Mouse (Mus musculus) embryo, embryonic 9.5 days (tissue): ENCODE results near the gene Kcnk6.
A peak's percentile ranks its signal among the peaks of the same experiment; 100 is the strongest.

Experiments used
- DNase-seq: peaks from one replicate; pipeline ENCODE4 v3.0.0-alpha.2; 2017; ENCODE audit errors: extremely low spot score

Gene Kcnk6

GRCm38 (mm10) chr7:29232247-29233013, at the start of gene Kcnk6:
Gene Kcnk6 (minus strand): TSS chr7:29232515.
- DNase-seq = no peak

DNA sequence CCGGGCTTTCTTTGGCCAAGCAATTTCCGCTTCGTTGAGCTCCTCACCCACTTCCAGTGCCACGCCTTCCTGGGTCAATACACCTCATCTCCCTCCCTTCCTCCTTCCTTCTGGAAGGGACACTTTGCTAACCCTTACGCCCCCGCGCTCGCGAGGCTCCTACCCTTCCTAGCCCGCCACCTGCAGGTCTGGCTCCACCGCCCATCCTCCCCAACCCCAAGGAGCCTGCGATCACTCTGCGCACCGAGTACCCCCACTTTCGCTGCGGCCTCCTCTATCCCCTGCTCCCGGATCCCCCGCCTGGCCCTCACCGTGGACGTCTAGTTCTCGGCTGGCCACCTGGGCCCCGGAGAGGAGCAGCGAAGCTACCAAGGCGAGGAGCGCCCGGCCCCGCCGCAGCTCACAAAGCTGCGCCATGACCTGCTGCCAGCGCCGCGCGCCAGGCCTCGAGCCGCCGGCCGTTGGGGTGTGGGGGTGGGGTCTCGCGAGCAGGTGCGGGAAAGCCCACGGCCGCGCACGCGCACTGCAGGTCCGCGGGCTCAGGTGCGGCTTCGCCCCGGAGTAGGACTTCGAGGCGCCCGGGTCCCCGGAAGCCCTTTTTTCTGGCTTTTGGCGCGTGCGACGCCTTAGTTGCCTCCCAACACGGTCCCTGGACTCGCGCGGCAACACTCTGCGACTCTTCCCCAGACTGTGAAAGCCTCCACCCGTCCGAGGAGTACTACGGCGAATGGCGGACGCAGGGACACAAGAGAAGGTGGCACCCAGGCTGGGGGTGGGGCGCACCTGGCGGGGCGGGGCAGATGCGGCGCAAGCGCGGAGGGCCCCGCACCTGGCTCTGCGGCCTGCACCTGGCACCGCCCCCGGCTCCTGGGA, 49.1 kb upstream of the Kcnk6 start, which contains the start of gene Spint2:
TSS of gene Spint2 (minus strand) at position 712 of the 873 bp plus-strand sequence.
- peak; percentile 63 for DNase-seq

- DNase-seq = no peak
These were observed 48.5 kb upstream of the Kcnk6 start for GRCm38 (mm10) chr7:29280801-29281200.

- no peak for DNase-seq
These were observed 47.6 kb upstream of the Kcnk6 start for GRCm38 (mm10) chr7:29279924-29280323.

DNA sequence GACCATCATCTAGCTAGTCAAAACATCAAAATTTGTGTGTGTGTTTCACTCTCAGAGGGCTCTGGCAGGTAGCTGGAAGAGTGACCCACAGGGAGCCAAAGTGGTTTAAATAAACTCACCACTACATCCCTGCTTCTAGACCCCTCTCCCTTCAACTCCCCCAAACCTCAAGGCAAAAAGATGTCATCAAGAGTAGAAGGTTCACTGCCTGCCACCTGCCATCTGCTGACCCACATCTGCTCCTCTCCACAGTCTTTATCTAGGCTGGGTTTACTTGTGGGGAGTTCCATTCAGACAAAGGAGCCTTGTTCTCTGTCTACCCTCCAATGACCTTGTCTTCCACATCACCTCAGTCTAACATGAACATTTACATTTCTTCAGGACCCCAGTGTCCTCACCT, 46.9 kb upstream of the Kcnk6 start:
- no peak for DNase-seq

DNA sequence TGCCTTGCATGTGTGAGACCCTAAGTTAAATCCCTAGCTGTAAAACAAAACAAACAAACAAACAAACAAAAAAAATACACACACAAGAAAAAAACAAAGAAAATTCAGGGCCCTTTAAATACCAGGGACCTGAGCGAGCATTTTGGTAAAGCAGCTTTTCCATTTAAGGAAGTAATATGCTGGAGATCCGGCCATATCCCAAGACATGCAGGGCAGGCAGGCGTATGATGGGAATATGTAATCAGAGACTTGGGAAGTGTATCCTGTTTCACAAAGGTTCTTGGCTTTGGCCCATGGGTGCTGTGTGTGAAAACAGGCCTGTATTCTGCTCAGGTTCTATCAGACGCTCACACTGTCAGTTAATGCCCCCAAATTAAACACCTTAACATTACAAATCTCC, 45.2 kb upstream of the Kcnk6 start:
- DNase-seq = no peak

DNA sequence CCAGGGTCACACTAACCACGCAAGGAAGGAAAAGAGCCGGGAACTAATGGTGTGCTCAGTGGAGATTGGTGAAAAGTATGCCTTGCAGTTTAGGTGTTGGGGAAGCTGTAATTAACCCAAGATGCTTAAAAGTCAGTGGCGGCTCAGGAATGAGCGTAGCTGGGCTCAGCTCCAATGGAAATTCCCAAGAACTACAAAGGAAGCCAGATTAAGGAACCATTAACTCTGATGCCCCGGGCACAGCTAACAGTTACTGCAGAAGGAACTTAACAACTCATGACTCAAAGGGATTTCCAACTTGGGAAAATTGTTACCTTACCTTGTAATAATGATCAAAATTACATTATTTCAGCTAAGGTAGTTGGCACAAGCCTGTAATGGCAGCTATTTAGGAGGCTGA, 44.4 kb upstream of the Kcnk6 start:
- no peak for DNase-seq

GRCm38 (mm10) chr7:29271687-29272465, 39.6 kb upstream of the Kcnk6 start:
- DNase-seq = no peak

DNA sequence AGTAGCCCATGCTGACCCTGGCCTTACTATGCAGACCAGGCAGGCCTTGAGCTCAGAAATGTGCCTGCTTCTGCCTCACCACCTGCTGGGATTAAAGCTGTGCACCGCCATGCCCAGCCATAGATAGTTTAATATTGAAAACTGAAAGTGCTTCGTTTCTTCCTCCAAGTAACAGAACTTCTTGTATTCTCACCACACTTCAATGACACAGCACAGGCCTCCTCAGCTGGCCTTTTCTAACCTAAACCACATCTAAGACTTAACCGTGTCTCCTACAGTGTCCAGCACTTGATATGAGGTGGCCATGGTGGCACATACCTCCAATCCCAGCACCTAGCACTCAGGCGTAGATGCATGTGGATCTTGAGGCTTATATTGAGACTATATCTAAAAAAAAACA, 38.1 kb upstream of the Kcnk6 start:
- no peak for DNase-seq

- no peak for DNase-seq
These were observed 34.6 kb upstream of the Kcnk6 start for GRCm38 (mm10) chr7:29266931-29267330.

GRCm38 (mm10) chr7:29265636-29266035, 33.3 kb upstream of the Kcnk6 start:
- DNase-seq = no peak

- no peak for DNase-seq
These were observed 31.5 kb upstream of the Kcnk6 start for GRCm38 (mm10) chr7:29263831-29264230.

GRCm38 (mm10) chr7:29262151-29262550, 29.8 kb upstream of the Kcnk6 start:
- DNase-seq = no peak

- DNase-seq = no peak
These were observed 27.7 kb upstream of the Kcnk6 start for GRCm38 (mm10) chr7:29259781-29260730.

GRCm38 (mm10) chr7:29257368-29257767, 25.1 kb upstream of the Kcnk6 start:
- no peak for DNase-seq

DNA sequence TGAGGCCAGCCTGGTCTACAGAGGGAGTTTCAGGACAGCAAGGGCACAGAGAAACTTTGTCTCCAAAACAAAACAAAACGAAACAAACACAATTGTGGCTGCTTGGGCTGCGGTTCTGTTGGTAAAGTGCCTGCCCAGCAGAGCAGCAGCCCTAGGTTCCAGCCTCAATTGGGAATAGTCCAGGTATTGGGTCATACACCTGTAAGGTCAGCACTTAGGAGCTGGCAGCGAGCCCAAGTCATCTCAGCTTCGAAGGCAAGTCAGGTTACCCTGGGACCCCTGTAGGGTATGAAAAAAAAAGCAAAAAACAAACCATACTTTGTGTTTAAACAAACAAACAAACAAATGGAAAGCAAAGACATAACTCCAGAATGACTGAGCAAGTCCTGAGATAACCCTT, 23.6 kb upstream of the Kcnk6 start:
- DNase-seq = no peak

- no peak for DNase-seq
These were observed 21.5 kb upstream of the Kcnk6 start for GRCm38 (mm10) chr7:29253842-29254241.

DNA sequence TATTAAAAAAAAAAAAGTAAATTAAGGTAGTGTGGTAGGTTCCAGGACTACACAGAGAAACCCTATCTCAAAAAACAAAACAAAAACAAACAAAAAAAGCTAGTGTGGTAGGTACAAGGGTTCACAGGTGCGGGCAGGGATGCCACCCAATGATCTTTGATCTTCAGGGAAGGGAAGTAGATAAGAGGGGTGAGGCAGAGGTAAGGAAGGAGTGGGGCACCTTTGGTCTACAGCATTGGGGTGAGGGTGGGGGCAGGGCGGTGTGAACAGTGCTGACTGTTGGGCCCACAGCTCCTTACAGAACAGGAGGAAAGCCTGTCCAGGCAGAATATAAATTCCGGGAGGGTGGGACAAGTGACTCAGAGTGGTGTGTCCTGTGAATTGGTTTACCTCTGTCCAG, 18.9 kb upstream of the Kcnk6 start:
- DNase-seq = no peak

- peak; percentile 54 for DNase-seq
These were observed 16.0 kb upstream of the Kcnk6 start, which contains the start of gene 2200002D01Rik for GRCm38 (mm10) chr7:29248261-29248841. Gene 2200002D01Rik (minus strand): TSS chr7:29248466.

GRCm38 (mm10) chr7:29247706-29248105, 15.4 kb upstream of the Kcnk6 start:
- peak; percentile 25 for DNase-seq
